Mouse (Mus musculus) liver, postnatal 0 days (tissue): ENCODE measurements around the gene Ccr8.

ENCODE experiments used
- CTCF ChIP-seq: sonication (generic); IDR thresholded peaks from 2 replicates; pipeline ENCODE4 v1.5.1; 2016; ENCODE audit warnings: antibody characterized with exemption, low read depth
- EP300 ChIP-seq: IDR thresholded peaks from 2 replicates; pipeline ENCODE4 v1.6.1; 2016; ENCODE audit warnings: antibody characterized with exemption, low read depth, mild to moderate bottlenecking

GRCm38 (mm10) chr9:120089125-120089524 is 2.8 kb upstream of the Ccr8 start:
- TF ChIP-seq CTCF: 0 out of 2 replicates have a peak, but pooled peaks have one; percentile 10
- TF ChIP-seq EP300: no peak
